Mouse (Mus musculus) embryonic stem cell, embryonic (primary cell): Measurements from ENCODE around the gene Selenbp1.

ENCODE experiments used
- CTCF ChIA-PET, 4 experiments: fragments of 300-600 bp in 2 of 4; fragments of 350-600 bp in 2 of 4; sonication (Branson Sonifier 250); formaldehyde crosslinking; loops; one replicate each; lab custom pipeline; 2022; ENCODE audit warnings: inconsistent platforms in 2 of 4; lab: Charles Lee
- POLR2A ChIA-PET, 4 experiments: fragments of 300-600 bp in 2 of 4; fragments of 350-600 bp in 2 of 4; sonication (Branson Sonifier 250); formaldehyde crosslinking; loops; one replicate each; lab custom pipeline; 2022; ENCODE audit warnings: antibody characterized with exemption in 4 of 4, inconsistent platforms in 1 of 4; lab: Charles Lee

Selenbp1 gene

GRCm38 (mm10) chr3:94932809-94933564 lies at the start of gene Selenbp1:
TSS of gene Selenbp1 (plus strand) at chr3:94933056.
- POLR2A ChIA-PET, result interaction anchor here in 3 of 4 experiments (0.6 to 1.7 kb wide), 13 partner anchors 11 to 173 kb away, joined by 3 to 9 read pairs (median 3); partner anchors contain the start of genes Pip5k1a (in 1 of the 3) and Rfx5 (in 1 of the 3)
- CTCF ChIA-PET, result interaction anchor here in 2 of 4 experiments (0.5 to 1.2 kb wide), 2 partner anchors 121 to 174 kb away, joined by 3 read pairs; partner anchors contain the start of gene Pip5k1a (in 1 of the 2)

- ChIA-PET POLR2A (interaction anchor here in 3 of 4 experiments (0.6 to 4.7 kb wide), 17 partner anchors 13 to 400 kb away, joined by 3 to 28 read pairs (median 4); partner anchors contain the start of genes Zfp687 (in 2 of the 3), Pi4kb (in 1 of the 3) and Pogz (in 1 of the 3)), CTCF (interaction anchor here in 2 of 4 experiments (0.6 to 1.6 kb wide), 2 partner anchors 16 to 76 kb away, joined by 4 to 11 read pairs; no protein-coding TSS in a partner anchor)
Measured at GRCm38 (mm10) chr3:94886316-94887224, 46.3 kb upstream of the Selenbp1 start, which contains the start of gene Psmb4. TSS of gene Psmb4 (minus strand) at chr3:94886961.

DNA sequence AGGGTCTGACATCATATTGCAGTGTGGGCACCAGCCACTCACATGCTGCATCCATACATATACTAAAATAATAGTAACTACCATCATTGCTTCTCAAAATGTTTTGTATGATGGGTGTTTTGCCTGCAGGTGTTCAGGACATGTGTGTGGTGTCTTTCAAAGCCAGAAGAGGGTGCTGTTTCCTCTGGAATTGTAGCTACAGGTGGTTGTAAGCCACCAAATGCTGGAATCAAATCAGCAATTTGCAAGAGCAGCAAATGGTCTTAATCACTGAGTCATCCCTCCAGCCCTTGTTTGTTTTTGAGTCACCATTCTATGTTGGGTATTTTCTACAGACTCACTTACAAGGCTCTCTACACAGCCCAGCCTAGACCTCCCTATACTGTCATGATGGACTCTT lies 44.3 kb upstream of the Selenbp1 start:
- CTCF ChIA-PET, result interaction anchor here (0.6 to 2.0 kb wide), 22 partner anchors 8 to 524 kb away, joined by 3 to 23 read pairs (median 4); partner anchors contain the start of gene Tdrkh (in 1 of the 4)
- POLR2A ChIA-PET, result interaction anchor here (0.5 to 1.4 kb wide), 17 partner anchors 14 to 444 kb away, joined by 3 to 11 read pairs (median 3); partner anchors contain the start of gene Zfp687 (in 2 of the 4)

DNA sequence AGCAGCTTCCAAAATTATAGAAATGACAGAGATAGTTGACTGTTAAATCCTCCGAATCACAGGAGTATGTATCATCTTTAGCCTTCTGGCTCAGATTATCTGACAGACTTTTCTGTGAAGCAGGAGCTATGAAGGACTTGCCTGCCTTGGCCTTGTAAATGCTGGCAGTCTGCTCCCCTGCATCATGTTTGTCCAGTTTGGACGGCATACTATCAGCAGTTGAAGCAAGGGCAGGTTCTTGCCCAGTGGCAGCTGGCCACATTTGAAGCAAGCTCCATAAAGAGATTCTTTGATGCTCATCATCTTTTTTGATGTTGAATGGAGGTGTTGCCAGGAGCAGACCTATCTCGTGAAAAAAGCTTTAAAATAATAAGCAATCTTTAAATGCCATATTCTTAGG lies 38.8 kb upstream of the Selenbp1 start:
- ChIA-PET POLR2A (interaction anchor here in 1 of 4 experiments (1.2 kb wide), 1 partner anchor 122 kb away, joined by 4 read pairs; the partner anchor contains the start of gene Zfp687), CTCF (interaction anchor here in 2 of 4 experiments (0.6 to 1.4 kb wide), 3 partner anchors 9 to 437 kb away, joined by 3 to 5 read pairs (median 3); no protein-coding TSS in a partner anchor)

DNA sequence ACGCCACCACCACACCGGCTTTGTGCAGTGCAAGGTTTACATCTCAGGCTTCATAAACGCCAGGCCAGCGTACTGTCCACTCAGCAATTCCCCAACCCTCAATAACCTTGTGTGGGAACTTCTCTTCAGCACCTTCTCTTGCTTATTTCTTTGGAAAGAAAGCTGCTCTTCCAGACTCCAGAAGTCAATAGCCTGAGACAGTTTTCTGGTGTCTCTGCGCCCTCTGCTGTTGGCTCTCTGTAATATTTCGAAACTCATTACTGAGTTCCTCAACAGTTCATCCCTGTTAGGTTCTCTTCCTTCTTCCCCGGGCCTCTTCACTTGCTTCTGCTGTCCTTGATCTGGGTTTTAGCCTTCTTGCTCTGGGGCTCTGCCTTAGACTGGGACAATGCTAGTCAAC lies 30.1 kb upstream of the Selenbp1 start:
- CTCF ChIA-PET, result interaction anchor here (0.5 to 4.5 kb wide), 39 partner anchors 9 to 536 kb away, joined by 3 to 23 read pairs (median 5); partner anchors contain the start of genes Celf3 (in 1 of the 4), Cgn (in 1 of the 4), Gabpb2 (in 1 of the 4) and Riiad1 (in 1 of the 4)
- POLR2A ChIA-PET, result interaction anchor here in 3 of 4 experiments (0.6 to 1.5 kb wide), 13 partner anchors 11 to 536 kb away, joined by 3 to 6 read pairs (median 3); partner anchors contain the start of genes Pogz (in 1 of the 3) and Zfp687 (in 1 of the 3)

GRCm38 (mm10) chr3:94904759-94905158 lies 28.1 kb upstream of the Selenbp1 start:
- ChIA-PET CTCF (interaction anchor here in 3 of 4 experiments (0.5 to 4.5 kb wide), 8 partner anchors 16 to 538 kb away, joined by 3 to 23 read pairs (median 4); no protein-coding TSS in a partner anchor), POLR2A (interaction anchor here in 2 of 4 experiments (0.6 to 1.5 kb wide), 7 partner anchors 13 to 419 kb away, joined by 3 to 8 read pairs (median 3); no protein-coding TSS in a partner anchor)

GRCm38 (mm10) chr3:94906482-94906881 lies 26.4 kb upstream of the Selenbp1 start:
- ChIA-PET POLR2A (interaction anchor here in 1 of 4 experiments (0.9 to 1.2 kb wide), 2 partner anchors 11 to 17 kb away, joined by 3 to 5 read pairs; no protein-coding TSS in a partner anchor), CTCF (no interaction called here)

- CTCF ChIA-PET, result interaction anchor here in 3 of 4 experiments (0.7 to 1.8 kb wide), 4 partner anchors 8 to 507 kb away, joined by 3 to 7 read pairs (median 5); no protein-coding TSS in a partner anchor
- POLR2A ChIA-PET, result no interaction called here
Measured at GRCm38 (mm10) chr3:94911050-94911693, 21.7 kb upstream of the Selenbp1 start.

- POLR2A ChIA-PET, result interaction anchor here in 2 of 4 experiments (1.4 to 2.1 kb wide), 3 partner anchors 90 to 103 kb away, joined by 3 to 7 read pairs (median 7); partner anchors contain the start of gene Zfp687 (in 1 of the 2)
- CTCF ChIA-PET, result interaction anchor here in 2 of 4 experiments (1.0 to 1.9 kb wide), 2 partner anchors 11 to 25 kb away, joined by 3 to 6 read pairs; no protein-coding TSS in a partner anchor
Measured at GRCm38 (mm10) chr3:94913801-94914200, 19.1 kb upstream of the Selenbp1 start.

DNA sequence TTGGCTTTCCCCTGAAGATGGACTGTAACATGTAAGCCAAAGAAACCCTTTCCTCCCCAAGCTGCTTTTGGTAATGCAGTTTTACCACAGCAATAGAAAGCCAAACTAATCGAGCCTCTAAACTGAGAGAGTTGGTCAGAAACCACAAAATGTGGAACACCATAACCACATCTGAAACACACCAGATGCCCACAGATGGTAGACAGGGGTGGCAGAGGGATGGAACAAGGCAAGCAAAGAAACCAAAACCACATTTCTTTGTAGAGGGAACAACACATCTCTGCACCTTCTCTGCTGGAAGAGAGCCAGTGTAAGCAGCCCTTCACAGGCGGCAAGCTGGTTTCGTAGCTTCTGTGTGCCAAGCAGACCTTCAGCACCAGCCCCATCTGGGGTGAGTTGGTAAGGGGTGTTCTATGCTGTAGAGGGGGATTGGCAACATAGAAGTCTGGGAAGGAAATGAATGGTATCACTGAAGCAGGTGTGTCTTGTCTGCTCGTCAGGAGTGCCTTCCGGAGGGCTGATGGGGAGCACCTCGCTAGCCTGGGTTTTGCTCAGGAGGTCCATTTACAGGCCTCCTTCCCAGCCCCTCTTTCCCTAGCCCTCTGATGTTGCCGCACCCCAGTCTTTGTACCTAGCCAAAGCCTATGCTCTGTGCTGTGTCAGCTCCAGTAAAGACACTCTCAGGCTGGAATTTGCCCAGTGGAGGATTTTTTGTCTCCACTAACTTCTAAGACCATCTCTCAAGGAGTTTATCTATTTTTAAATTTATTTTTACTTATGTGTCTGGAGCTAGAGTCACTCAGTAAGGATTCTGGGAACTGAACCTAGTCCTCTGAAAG lies 16.7 kb upstream of the Selenbp1 start:
- ChIA-PET POLR2A (interaction anchor here in 2 of 4 experiments (1.1 to 4.1 kb wide), 4 partner anchors 32 to 113 kb away, joined by 8 to 27 read pairs (median 12); no protein-coding TSS in a partner anchor), CTCF (no interaction called here)

- ChIA-PET POLR2A (interaction anchor here in 3 of 4 experiments (0.5 to 4.1 kb wide), 64 partner anchors 8 to 784 kb away, joined by 3 to 43 read pairs (median 4); partner anchors contain the start of genes Pi4kb (in 3 of the 3), Selenbp1 (in 3 of the 3), Pogz (in 2 of the 3) and Cgn (in 1 of the 3)), CTCF (interaction anchor here (0.6 to 3.4 kb wide), 7 partner anchors 14 to 461 kb away, joined by 3 to 15 read pairs (median 3); no protein-coding TSS in a partner anchor)
Measured at GRCm38 (mm10) chr3:94917816-94918361, 15.0 kb upstream of the Selenbp1 start.

DNA sequence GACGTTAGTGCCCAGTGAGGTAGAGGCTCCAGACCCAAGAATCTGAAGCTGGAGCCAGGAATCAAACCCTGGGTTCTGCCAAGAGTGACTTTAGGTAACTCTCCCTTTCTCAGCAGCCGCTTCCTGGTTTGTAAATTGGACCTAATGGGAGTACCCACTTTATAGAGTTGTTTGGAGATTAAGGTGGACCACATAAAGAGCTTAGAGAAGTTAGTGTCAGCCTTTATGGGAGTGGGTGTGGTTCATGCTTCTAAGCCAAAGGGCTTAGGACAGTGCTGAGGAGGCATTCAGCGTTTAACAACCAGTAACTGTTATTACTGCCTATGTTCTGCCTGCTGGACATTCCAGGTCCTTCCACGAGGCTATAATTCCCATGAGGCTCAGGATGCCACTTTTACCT lies 14.0 kb upstream of the Selenbp1 start:
- ChIA-PET CTCF (interaction anchor here (0.6 to 3.4 kb wide), 4 partner anchors 16 to 300 kb away, joined by 3 to 15 read pairs (median 5); no protein-coding TSS in a partner anchor), POLR2A (interaction anchor here in 3 of 4 experiments (0.6 to 4.1 kb wide), 29 partner anchors 9 to 783 kb away, joined by 3 to 43 read pairs (median 6); partner anchors contain the start of genes Selenbp1 (in 3 of the 3), Pi4kb (in 2 of the 3), Cgn (in 1 of the 3) and Pogz (in 1 of the 3))

- CTCF ChIA-PET, result no interaction called here
- POLR2A ChIA-PET, result interaction anchor here in 1 of 4 experiments (1.2 to 1.8 kb wide), 2 partner anchors 95 to 121 kb away, joined by 3 to 5 read pairs; partner anchors contain the start of gene Zfp687
Measured at GRCm38 (mm10) chr3:94921104-94921503, 11.8 kb upstream of the Selenbp1 start.

GRCm38 (mm10) chr3:94922333-94922732 lies 10.5 kb upstream of the Selenbp1 start:
- CTCF ChIA-PET, result interaction anchor here in 1 of 4 experiments (0.8 kb wide), 1 partner anchor 74 kb away, joined by 4 read pairs; no protein-coding TSS in a partner anchor
- POLR2A ChIA-PET, result interaction anchor here in 1 of 4 experiments (1.1 to 1.8 kb wide), 5 partner anchors 10 to 120 kb away, joined by 3 to 6 read pairs (median 3); partner anchors contain the start of genes Rfx5, Selenbp1 and Zfp687

GRCm38 (mm10) chr3:94924688-94925087 lies 8.2 kb upstream of the Selenbp1 start:
- CTCF ChIA-PET, result no interaction called here
- POLR2A ChIA-PET, result interaction anchor here in 1 of 4 experiments (1.2 to 1.7 kb wide), 5 partner anchors 18 to 92 kb away, joined by 3 to 6 read pairs (median 3); no protein-coding TSS in a partner anchor
